Mouse (Mus musculus): Measurements from ENCODE around the gene Gm1043. TPM values are rescaled to one million over a fixed set of nuclear protein-coding genes. Genes with fewer than 3 reads are reported as not detected.

The Gm1043 gene
- total RNA-seq, 2 experiments from 2014 or later: not detected

DNA sequence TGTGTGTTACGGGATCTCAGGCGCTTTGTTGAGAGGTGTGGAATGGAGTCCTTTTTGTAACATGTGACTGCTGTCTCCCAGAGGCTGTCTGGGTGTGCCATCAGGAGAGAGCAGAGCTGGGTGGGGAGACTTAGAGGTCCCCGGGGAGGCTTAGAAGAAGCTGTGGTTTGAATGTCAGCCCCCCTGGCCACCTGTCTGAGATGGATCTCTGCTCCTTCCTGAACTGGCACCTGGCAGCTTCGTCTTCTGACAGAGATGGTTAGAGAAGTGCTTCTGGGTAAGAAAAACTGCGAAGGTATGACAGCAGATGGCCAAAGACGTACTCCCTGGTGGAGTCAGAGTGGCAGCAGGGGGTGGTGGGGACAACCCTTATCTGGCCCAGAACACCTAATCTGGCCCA lies 22.4 kb downstream of the Gm1043 start:
- no peak for ATAC-seq (replicated peaks; ENCODE audit: poor library complexity)

DNA sequence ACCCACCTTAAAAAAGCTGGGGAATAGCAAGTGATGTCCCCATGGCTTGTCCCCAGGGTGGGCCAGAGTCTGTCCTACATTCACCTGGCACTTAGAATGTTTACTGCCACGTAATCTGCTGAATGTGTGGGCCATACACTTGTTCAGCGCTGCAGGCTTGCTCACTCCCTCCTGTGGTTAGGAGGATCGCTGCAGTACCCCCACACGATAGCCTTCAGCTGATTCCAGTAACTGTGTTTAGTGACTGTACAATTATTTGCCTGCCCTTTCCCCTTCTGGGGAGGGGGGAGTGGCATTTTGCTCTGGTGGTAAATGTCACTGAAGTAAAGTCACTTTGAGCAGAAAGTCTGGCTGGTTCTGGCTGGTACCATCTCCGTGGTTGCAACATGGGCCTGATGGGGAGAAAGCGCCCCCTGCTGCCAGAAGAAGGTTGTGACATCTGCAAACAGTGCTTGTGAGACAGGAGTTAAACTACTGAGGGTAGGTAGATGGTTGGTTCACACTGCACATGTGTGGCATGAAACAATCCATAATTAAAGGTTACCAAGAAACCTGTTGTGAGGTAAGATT lies 24.2 kb downstream of the Gm1043 start:
- ATAC-seq (replicated peaks; ENCODE audit: poor library complexity): peak; percentile 88

- no peak for ATAC-seq (replicated peaks; ENCODE audit: poor library complexity)
Measured at GRCm38 (mm10) chr5:37112389-37112788, 27.2 kb downstream of the Gm1043 start.

- no peak for ATAC-seq (replicated peaks; ENCODE audit: poor library complexity)
Measured at GRCm38 (mm10) chr5:37117126-37117525, 32.0 kb downstream of the Gm1043 start.

GRCm38 (mm10) chr5:37118242-37118641 lies 33.1 kb downstream of the Gm1043 start:
- ATAC-seq (replicated peaks; ENCODE audit: poor library complexity): peak; percentile 81

DNA sequence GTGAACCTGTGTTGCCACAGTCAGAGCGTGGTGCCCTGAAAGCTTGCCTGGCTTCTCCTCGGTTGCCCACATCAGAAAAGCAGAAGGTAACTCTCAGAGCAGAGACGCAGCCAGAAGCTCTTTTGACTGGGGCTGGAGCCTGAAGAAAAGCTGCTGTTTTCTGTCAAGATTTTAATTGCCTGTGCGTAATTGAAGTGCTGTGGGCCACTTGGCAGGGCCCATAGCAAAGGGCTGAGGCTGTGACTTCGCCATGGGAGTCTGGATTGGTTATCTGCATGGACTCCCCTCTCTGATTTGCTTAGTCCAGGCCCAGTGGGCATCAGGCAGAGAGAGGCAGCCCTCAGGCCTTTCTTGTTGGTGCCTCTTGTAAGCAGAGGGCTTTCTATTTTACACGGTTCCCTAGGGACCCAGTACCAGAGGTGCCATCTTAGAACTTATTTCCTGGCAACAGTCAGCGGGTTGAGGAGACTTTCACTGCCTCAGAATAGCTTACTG lies 36.1 kb downstream of the Gm1043 start:
- no peak for ATAC-seq (replicated peaks; ENCODE audit: poor library complexity)

- ATAC-seq (replicated peaks; ENCODE audit: poor library complexity): no peak
Measured at GRCm38 (mm10) chr5:37131841-37132240, 46.7 kb downstream of the Gm1043 start.

- no peak for ATAC-seq (replicated peaks; ENCODE audit: poor library complexity)
Measured at GRCm38 (mm10) chr5:37141745-37142144, 56.6 kb downstream of the Gm1043 start.

- peak; percentile 81 for ATAC-seq (replicated peaks; ENCODE audit: poor library complexity)
Measured at GRCm38 (mm10) chr5:37147536-37147935, 62.4 kb downstream of the Gm1043 start.

- ATAC-seq (replicated peaks; ENCODE audit: poor library complexity): no peak
Measured at GRCm38 (mm10) chr5:37150650-37151049, 65.5 kb downstream of the Gm1043 start.

DNA sequence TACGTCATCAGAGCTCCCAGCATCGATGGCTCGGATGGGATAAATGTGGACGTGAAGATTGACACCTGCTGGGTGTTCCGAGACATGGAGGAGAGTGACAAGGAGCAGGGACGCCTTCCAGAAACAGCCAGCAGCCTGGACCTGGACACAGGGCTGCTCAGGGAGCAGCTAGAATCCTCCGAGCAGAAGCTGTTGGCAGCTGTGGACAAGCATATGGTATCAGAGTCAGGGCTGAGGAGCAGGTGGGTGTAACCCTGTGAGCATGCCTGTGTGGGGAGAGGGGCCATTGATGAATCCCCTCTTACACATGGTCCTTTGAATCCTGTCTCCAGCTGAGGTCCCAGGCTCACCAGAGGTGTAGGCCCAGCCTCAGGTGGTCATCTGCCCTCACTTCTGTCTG lies 69.3 kb downstream of the Gm1043 start:
- ATAC-seq (replicated peaks; ENCODE audit: poor library complexity): no peak

GRCm38 (mm10) chr5:37158408-37158807 lies 73.2 kb downstream of the Gm1043 start:
- no peak for ATAC-seq (replicated peaks; ENCODE audit: poor library complexity)

DNA sequence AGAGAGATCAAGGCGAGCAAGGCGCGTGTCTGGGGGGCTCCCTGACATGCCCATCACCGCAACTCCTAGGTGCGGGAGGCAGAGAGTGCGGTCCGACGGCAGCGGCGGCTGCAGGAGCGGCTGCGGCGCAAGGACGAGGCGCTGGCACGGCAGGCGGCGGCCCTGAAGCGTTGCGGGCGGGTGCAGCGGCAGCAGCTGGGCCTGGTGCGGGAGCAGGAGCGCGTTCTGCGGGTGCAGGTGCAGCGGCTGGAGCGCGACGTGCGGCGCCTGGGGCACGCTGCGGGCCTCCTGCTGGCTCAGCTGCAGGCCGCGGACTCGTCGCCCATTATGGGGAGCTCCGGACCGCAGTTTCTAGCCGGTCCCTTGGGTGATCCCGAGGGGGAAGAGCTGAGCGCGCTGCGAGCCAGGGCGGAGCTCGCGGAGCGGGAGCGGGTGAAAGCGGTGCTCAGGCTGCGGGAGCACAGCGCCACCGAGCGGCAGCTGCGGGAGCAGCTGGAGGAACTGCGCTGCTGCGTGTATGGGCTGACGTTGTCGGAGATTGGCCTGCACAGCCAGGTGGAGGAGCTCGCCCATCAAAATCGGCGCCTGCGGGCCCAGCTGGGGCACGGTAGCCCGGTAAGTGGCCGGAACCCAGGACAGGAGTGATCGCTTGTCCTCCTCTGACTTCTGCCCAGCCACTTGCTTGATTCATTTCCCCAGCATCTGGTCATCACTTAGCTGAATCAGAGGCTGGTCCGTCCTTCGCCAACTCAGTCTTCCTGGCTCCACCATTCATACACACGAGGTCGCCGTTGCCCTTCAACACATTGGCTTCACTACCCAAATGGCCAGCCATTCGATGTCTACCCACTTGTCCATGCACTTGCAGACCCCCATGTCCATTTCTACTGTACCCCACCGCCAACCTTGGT lies 78.0 kb downstream of the Gm1043 start:
- ATAC-seq (replicated peaks; ENCODE audit: poor library complexity): peak; percentile 79

- no peak for ATAC-seq (replicated peaks; ENCODE audit: poor library complexity)
Measured at GRCm38 (mm10) chr5:37176466-37176865, 91.3 kb downstream of the Gm1043 start.

DNA sequence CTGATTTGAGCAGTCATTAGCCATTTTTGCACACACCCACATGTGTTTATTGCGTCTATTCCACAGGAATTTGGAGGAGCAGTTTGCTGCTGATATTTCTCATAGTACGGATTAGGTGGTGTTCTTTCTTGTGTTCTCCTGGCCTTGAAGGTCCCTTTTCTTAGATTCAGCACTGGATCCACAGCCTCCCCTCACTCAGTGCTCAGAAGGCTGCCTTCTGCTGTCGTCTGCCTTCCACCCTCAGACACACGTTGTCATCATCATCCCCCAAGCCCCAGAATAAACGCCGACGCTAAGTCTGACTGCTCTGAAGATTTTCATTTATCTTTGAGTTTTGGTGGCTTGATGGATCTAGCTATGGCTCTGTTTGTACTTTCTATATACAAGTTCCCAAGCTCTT lies 91.9 kb downstream of the Gm1043 start:
- ATAC-seq (replicated peaks; ENCODE audit: poor library complexity): no peak

- ATAC-seq (replicated peaks; ENCODE audit: poor library complexity): no peak
Measured at GRCm38 (mm10) chr5:37178811-37179210, 93.6 kb downstream of the Gm1043 start.

DNA sequence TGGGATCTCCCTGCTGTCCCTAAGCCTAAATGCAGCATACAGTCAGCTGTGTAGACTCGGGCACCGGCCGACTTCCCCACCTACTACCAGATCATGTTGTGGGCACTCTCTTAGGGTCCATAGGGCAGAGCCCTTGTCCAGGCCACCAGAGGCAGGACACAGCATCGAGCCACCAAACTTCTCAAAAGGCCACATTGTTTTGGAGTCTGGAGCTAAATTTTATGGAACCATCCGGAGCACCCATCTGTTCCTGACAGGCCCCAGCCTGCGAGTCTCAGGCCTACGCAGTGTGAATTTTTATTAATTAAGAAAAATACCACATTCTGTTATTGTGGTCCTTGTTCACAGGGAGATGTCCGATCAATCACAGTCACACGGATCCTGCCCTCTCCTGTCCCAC lies 94.7 kb downstream of the Gm1043 start:
- no peak for ATAC-seq (replicated peaks; ENCODE audit: poor library complexity)

DNA sequence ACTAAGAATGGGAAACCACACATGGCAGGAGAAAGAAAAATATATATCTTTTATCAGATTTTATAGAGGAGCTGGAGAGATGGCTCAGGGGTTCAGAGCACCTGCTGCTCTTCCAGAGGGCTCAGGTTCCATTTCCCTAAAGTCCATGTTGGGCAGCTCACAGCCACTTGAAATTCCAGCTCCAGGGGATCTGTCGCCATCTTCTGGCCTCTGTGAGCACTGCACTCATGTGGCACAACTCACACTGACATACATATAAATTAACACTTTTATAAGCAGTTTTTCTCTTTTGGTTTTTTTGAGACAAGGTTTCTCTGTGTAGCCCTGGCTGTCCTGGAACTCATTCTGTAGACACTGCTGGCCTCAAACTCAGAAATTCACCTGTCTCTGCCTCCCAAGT lies 95.5 kb downstream of the Gm1043 start:
- ATAC-seq (replicated peaks; ENCODE audit: poor library complexity): no peak

GRCm38 (mm10) chr5:37184605-37185004 lies 99.4 kb downstream of the Gm1043 start:
- no peak for ATAC-seq (replicated peaks; ENCODE audit: poor library complexity)

DNA sequence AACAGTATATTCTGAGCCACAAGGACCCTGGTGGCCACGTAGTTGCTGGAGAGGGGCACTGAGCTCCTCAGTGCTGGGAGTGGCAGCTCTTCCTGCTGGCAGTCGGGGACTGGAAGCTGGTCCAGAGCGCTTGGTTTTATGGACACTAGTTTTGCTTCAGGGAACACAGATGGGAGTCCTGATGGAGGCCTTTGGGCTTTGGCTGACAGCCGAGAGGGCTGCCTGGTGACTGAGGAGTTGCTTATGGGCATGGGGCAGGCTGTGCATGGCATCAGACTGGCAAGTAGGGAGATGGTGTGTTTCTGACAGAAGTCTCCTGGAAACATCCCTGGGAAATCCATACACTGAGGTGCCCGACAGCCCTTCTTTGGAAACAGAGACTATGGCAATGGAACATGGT lies 105.2 kb downstream of the Gm1043 start:
- no peak for ATAC-seq (replicated peaks; ENCODE audit: poor library complexity)

DNA sequence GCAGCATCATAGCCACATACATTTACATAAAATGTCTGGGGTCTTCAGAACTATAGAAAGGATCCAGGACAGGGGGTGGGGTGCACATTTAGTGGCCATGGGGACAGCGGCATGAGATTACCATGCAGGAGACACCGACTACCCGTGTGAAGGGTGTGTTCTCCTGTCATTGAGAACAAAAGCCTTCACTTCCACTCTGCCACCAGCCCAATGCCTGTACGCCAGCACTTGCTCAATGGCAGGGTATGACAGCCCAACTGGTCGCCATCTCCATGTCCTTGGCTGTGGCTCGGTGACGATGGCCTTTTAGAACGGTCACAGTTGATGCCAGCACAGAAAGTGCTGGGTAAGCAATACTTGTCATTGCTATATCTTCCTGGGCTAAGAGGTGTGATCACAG lies 111.0 kb downstream of the Gm1043 start:
- no peak for ATAC-seq (replicated peaks; ENCODE audit: poor library complexity)

DNA sequence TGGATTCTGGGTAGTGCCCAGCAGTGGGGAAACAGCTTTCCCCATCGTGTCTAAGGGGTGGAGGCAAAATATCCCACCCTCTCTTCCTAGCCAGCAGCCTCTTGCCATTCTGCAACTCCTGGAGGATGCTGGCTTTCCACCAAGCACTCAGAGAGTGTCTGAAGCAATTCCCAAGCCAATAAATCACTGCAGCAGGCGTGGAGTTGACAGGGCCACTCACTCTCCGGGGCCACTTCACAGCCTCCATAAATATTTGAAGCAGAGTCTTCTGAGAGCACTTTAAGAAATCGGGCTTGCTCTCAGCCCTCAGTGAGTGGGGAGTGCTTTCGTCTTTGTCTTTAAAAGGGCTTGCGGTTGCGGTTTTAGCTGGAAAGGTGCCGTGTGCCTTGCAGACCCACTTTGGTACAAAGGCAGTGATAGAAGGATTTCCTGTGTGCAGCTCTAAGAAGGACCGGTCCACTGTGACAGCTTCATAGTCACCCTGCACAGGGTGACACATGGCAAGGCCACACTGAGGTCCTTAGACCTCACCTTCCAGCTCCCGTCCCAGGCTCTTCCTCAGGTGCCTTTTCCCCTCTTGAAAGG lies 111.6 kb downstream of the Gm1043 start:
- ATAC-seq (replicated peaks; ENCODE audit: poor library complexity): no peak

Measured in megakaryocyte progenitor cell, adult 5-6 weeks (primary cell).